Mouse (Mus musculus): ENCODE data around the gene 3425401B19Rik.
A peak's percentile ranks its signal among the peaks of the same experiment; 100 is the strongest.

Gene 3425401B19Rik

GRCm38 (mm10) chr14:32659781-32660180 lies 25.3 kb downstream of the 3425401B19Rik start:
- no peak for DNase-seq

- DNase-seq, result no peak
These were observed 46.6 kb downstream of the 3425401B19Rik start for GRCm38 (mm10) chr14:32638485-32638884.

DNA sequence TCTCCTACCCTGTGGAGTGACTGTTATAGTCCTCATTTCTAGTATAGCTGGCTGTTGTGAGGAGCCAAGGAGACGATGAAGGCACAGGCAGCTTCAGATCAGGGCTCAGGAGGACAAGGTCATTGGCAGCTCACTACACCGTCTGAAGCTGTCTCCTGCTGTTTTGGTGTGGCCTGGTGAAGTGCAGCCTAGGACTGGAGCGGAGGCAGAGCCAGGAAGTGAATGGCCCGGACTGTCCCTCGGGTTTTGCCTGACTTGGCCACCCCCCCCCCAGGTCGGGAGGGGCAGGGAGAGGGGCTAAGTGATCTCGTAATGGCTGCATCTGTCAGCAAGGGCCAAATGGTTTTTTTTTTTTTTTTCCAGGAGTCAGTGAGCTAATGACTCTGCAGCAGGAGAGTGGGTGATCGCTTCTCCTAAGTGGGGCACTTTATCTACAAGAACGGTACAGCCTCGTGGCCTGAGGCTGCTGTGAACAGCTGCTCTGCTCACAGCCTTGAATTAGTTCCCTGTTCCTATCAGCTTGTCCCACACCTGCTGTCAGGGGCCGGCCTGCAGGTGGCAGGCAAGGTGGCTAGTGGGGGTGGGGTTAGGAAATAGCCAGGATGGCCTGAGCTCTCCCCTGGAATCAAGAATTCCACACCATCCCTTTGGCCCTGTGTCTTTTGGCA lies 50.9 kb downstream of the 3425401B19Rik start:
- no peak for DNase-seq

DNA sequence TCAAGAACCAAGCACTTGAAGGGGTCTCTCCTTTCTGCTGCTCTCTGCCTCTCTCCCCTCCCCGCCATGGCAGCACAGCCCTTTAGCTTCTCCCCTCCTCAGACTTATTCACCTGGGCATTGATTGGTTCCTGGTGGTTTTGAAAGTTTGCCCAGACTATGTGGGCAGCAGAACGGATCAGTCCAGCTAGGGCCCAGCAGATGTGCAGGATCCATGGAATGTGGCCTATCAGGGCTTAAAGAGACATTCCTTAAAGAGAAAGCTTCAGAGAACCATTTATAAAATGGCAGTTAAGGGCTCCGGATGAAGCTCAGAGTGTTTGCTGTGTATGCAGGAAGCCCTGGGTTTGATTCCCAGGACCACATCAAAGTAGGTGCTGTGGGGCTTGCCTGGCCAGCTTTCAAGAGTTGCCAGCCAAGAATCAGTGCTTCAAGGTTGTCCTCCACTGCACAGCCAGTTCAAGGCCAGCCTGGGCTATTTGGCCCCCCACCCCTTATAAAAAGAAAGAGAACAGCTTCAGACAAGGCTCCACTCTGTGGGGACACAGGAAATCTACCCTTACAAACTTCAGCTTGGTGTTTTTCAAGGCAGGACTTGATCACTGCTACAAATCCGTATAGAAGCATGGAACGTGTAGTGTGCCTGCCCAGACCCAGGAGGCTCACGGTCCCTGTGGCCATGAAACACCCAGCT lies 52.0 kb downstream of the 3425401B19Rik start:
- no peak for DNase-seq

DNA sequence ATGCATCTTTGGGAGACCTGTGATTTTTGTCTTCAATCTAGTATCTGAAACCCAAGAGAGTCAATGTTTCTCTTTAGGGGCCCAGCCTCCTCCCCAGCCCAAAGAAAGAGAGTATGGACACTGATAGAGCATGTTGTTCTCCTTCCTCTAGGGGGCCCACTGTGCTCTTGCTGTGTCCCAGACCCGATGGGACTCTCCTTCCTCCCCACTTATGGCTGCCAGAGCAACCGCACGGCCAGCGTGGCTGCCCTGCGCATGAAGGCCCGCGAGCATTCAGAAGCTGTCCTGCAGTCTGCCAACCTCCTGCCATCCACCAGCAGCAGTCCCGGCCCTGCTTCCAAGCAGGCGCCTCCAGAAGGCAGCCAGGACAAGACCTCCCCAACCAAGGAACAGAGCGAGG lies 56.5 kb downstream of the 3425401B19Rik start:
- DNase-seq, result peak; percentile 12

GRCm38 (mm10) chr14:32627271-32627670 lies 57.8 kb downstream of the 3425401B19Rik start:
- no peak for DNase-seq

GRCm38 (mm10) chr14:32624811-32625210 lies 60.3 kb downstream of the 3425401B19Rik start:
- no peak for DNase-seq

DNA sequence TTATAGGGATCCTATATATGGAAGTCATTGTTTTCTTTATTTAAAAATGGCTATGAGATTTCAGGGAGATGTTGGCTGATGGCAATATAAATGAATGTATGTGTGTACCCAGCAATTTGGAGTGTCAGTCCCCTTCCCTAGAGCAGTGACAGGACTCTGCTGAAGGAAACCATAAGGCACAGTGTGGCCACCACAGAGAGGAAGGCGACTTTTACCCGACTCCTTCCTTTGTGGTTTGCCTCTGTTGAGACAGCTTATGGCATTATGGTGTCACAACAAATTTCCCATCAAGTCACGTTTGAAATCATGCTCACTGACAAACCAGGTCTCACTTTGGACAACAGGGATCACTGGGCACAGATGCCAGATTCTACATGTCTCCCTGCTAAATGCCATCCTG lies 60.8 kb downstream of the 3425401B19Rik start:
- DNase-seq, result no peak

DNA sequence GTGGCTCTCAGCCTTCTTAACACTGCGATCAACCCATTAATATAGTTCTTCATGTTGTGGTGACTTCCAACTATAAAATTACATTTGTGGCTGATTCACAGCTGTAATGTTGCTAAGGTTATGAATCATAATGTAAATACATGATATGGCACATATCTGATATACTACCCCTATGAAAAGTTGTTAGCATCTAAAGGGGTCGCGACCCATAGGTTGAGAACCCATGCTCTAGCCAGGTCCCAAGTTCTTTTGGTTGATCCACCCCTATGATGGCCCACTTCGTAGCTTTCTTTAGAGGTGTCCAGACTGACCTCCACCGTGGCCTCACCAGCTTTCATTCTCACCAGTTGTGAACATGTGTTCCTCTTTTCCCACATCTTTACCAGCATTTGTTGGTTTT lies 67.8 kb downstream of the 3425401B19Rik start:
- DNase-seq, result no peak

DNA sequence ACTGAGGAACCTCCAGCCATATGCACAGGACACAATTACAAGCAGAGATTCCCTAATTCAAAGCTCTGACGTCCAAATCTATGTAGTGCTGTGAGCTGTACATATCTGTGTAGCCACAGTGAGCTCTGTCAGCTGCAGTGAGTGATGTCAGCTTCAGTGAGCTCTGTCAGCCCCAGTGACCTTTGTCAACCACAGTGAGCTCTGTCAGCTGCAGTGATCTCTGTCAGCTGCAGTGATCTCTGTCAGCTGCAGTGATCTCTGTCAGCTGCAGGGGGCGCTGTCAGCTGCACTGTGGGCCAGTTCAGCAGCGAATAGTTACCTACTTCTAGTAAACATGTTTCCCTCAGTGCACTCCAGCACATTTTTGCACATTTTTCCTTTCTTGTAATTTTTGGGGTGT lies 75.7 kb downstream of the 3425401B19Rik start:
- DNase-seq, result no peak

All from layer of hippocampus, adult 9-11 months (tissue).